Mouse (Mus musculus): ENCODE measurements at regions not wholly inside any gene's neighbourhood (a gene's known extent, or its start where the extent isn't known, plus 50 kb on each side); places are given as distances from the start of the nearest gene placed in this dataset.

GRCm38 (mm10) chr5:29870537-29870936, 134.8 kb upstream of the Gm5129 start:
- WGBS, result 21% methylated on average over 3 of the region's 3 CpGs
- no peak overlapping the region for H3K4me3 ChIP-seq
- no peaks in the 10 kb centered on the region for H3K9me3 ChIP-seq
- H3K27ac ChIP-seq, result no peak overlapping the region
- H3K36me3 ChIP-seq, result no peaks in the 10 kb centered on the region
- no peaks in the 10 kb centered on the region for H3K4me1 ChIP-seq
- no peak for DNase-seq (ENCODE audit: low spot score)
- no peaks in the 10 kb centered on the region for H3K27me3 ChIP-seq (ENCODE audit: insufficient read depth, poor library complexity, severe bottlenecking)

DNA sequence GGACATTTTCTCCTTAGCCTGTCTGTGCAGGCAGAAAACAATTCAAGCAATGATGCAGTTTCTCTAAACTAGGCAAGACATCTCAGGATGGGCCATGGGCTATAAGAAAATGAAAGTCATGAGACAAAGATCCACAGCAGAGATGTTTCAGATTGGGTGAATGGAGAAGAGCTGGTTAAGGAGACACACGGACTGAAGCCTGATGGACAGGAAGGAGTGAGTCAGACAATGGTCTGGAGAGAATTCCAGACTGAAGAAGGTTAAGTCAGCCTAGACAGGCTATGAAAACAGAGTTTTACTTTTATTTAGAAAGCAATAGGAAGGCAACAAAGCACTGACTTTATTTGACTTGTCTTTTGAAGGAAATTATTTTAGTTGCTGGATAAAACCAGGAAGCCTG, 137.5 kb upstream of the Il6 start:
- no peaks in the 10 kb centered on the region for H3K9me3 ChIP-seq
- no peaks in the 10 kb centered on the region for H3K36me3 ChIP-seq
- H3K27ac ChIP-seq, result no peak overlapping the region
- no peak for DNase-seq (ENCODE audit: low spot score)
- no peaks in the 10 kb centered on the region for H3K27me3 ChIP-seq (ENCODE audit: insufficient read depth, poor library complexity, severe bottlenecking)
- H3K4me1 ChIP-seq, result no peaks in the 10 kb centered on the region
- no peak overlapping the region for H3K4me3 ChIP-seq
- WGBS, result 34% methylated on average over 1 of the region's 1 CpGs

- no peak for DNase-seq (ENCODE audit: low spot score)
- H3K4me3 ChIP-seq, result no peak overlapping the region
- H3K4me1 ChIP-seq, result no peaks in the 10 kb centered on the region
- H3K9me3 ChIP-seq, result no peaks in the 10 kb centered on the region
- H3K27me3 ChIP-seq (ENCODE audit: insufficient read depth, poor library complexity, severe bottlenecking), result no peaks in the 10 kb centered on the region
- H3K27ac ChIP-seq, result no peak overlapping the region
- no peaks in the 10 kb centered on the region for H3K36me3 ChIP-seq
- 60% methylated on average over 4 of the region's 4 CpGs for WGBS
Measured at GRCm38 (mm10) chr5:29887267-29887841, 125.6 kb upstream of the Il6 start.

DNA sequence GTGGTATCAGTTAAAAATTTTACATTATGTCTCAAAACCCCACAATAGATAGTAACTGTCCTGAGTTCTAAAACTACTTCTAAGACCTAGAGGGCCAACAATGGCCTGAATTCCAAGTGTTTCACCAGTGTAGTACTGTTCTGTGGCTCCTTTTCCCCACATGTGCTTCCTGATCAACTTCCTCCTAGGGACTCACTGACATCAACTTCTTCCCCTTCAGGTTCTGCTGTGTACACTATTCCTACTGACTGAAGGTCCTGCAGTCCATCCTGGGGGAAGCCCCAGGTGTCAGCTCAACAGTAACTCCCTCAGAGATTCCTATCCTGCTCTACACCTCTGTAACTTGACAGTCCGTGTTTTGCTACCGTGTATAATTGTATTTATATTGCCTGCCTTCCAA, 120.6 kb upstream of the Il6 start:
- 74% methylated on average over 2 of the region's 2 CpGs for WGBS
- Histone ChIP-seq H3K4me3 (no peak overlapping the region), H3K36me3 (no peaks in the 10 kb centered on the region), H3K4me1 (peaks cover 15% of the 10 kb centered on the region), H3K27ac (no peak overlapping the region), H3K27me3 (ENCODE audit: insufficient read depth, poor library complexity, severe bottlenecking) (no peaks in the 10 kb centered on the region), H3K9me3 (no peaks in the 10 kb centered on the region)
- DNase-seq (ENCODE audit: low spot score), result no peak

DNA sequence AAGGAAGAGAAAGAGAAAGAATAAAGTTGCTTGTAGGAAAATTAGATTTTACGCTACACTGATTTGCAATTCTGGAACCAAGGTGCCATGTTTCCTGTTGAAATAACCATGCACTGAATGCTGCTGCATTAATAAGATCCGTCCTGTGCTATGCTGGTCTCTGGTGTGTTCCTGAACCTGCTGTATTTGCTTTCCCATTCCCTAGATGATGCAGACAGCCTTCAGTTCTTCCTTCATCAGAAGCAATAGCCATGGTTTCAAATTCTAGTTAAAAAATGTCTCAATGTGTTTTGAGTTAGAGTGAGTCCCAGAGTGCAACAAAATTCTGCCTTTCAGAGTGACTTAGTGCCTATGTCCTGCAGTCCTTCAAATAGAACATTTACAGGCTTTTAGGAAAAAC, 120.1 kb upstream of the Il6 start:
- WGBS, result 86% methylated on average over 2 of the region's 2 CpGs
- H3K27me3 ChIP-seq (ENCODE audit: insufficient read depth, poor library complexity, severe bottlenecking), result no peaks in the 10 kb centered on the region
- no peaks in the 10 kb centered on the region for H3K36me3 ChIP-seq

DNA sequence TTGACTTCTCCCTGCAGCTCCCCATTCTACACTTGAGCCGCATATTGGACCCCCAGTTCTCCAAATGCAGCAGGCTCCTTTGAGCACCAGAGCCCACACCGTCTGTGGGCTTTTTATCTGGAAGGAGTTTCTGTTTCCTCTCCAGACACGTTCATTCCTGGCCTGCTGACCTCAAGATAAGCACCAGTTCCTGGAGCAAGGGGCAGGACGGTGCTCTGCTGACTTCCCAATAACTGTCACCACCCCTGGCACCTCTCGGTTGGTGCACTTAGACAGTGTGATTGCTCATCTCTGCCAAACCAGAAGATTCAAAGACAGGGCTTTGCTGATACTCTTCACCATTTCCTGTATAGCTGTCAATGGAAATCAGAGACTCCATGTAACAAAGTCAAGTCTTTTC, 119.1 kb upstream of the Il6 start:
- peak; percentile 82 for DNase-seq (ENCODE audit: low spot score)
- Histone ChIP-seq H3K27me3 (ENCODE audit: insufficient read depth, poor library complexity, severe bottlenecking) (no peaks in the 10 kb centered on the region), H3K4me3 (no peak overlapping the region)

More for the DNA sequence above, 120.1 kb upstream of the Il6 start:
- H3K9me3 ChIP-seq, result no peaks in the 10 kb centered on the region
- DNase-seq (ENCODE audit: low spot score), result no peak
- H3K27ac ChIP-seq, result no peak overlapping the region
- H3K4me1 ChIP-seq, result peaks cover 15% of the 10 kb centered on the region
- no peak overlapping the region for H3K4me3 ChIP-seq

GRCm38 (mm10) chr5:29894606-29895595, 118.0 kb upstream of the Il6 start:
- no peaks in the 10 kb centered on the region for H3K36me3 ChIP-seq
- H3K9me3 ChIP-seq, result no peaks in the 10 kb centered on the region
- no peaks in the 10 kb centered on the region for H3K27me3 ChIP-seq (ENCODE audit: insufficient read depth, poor library complexity, severe bottlenecking)
- DNase-seq (ENCODE audit: low spot score), result no peak
- no peak overlapping the region for H3K4me3 ChIP-seq
- 57% methylated on average over 9 of the region's 9 CpGs for WGBS
- H3K4me1 ChIP-seq, result peaks cover 15% of the 10 kb centered on the region
- no peak overlapping the region for H3K27ac ChIP-seq

More for the DNA sequence above, 119.1 kb upstream of the Il6 start:
- 7% methylated on average over 5 of the region's 5 CpGs for WGBS
- Histone ChIP-seq H3K36me3 (no peaks in the 10 kb centered on the region), H3K27ac (no peak overlapping the region), H3K9me3 (no peaks in the 10 kb centered on the region), H3K4me1 (peaks cover 15% of the 10 kb centered on the region)

GRCm38 (mm10) chr5:29897617-29898016, 115.3 kb upstream of the Il6 start:
- Histone ChIP-seq H3K36me3 (no peaks in the 10 kb centered on the region), H3K4me3 (no peak overlapping the region), H3K27ac (no peak overlapping the region), H3K4me1 (peaks cover 15% of the 10 kb centered on the region), H3K9me3 (no peaks in the 10 kb centered on the region), H3K27me3 (ENCODE audit: insufficient read depth, poor library complexity, severe bottlenecking) (no peaks in the 10 kb centered on the region)
- DNase-seq (ENCODE audit: low spot score), result no peak

GRCm38 (mm10) chr5:29901716-29902115, 111.2 kb upstream of the Il6 start:
- Histone ChIP-seq H3K4me3 (no peak overlapping the region), H3K4me1 (no peaks in the 10 kb centered on the region), H3K27me3 (ENCODE audit: insufficient read depth, poor library complexity, severe bottlenecking) (no peaks in the 10 kb centered on the region), H3K27ac (no peak overlapping the region), H3K36me3 (no peaks in the 10 kb centered on the region), H3K9me3 (no peaks in the 10 kb centered on the region)
- WGBS, result 60% methylated on average over 2 of the region's 2 CpGs
- no peak for DNase-seq (ENCODE audit: low spot score)

- H3K27ac ChIP-seq, result no peak overlapping the region
- 80% methylated on average over 2 of the region's 2 CpGs for WGBS
- H3K4me1 ChIP-seq, result no peaks in the 10 kb centered on the region
- peaks cover 2% of the 10 kb centered on the region; the same call in 1 of the 2 replicates for H3K9me3 ChIP-seq
- no peaks in the 10 kb centered on the region for H3K27me3 ChIP-seq (ENCODE audit: insufficient read depth, poor library complexity, severe bottlenecking)
- no peak for DNase-seq (ENCODE audit: low spot score)
- no peaks in the 10 kb centered on the region for H3K36me3 ChIP-seq
- H3K4me3 ChIP-seq, result no peak overlapping the region
Measured at GRCm38 (mm10) chr5:29920295-29920694, 92.6 kb upstream of the Il6 start.

GRCm38 (mm10) chr5:29925527-29925926, 87.4 kb upstream of the Il6 start:
- Histone ChIP-seq H3K4me1 (no peaks in the 10 kb centered on the region), H3K27me3 (ENCODE audit: insufficient read depth, poor library complexity, severe bottlenecking) (no peaks in the 10 kb centered on the region), H3K9me3 (no peaks in the 10 kb centered on the region; the same call in 1 of the 2 replicates), H3K27ac (no peak overlapping the region), H3K4me3 (no peak overlapping the region), H3K36me3 (no peaks in the 10 kb centered on the region)
- DNase-seq (ENCODE audit: low spot score), result no peak
- 74% methylated on average over 2 of the region's 2 CpGs for WGBS

- Histone ChIP-seq H3K9me3 (no peaks in the 10 kb centered on the region), H3K4me3 (no peak overlapping the region), H3K4me1 (no peaks in the 10 kb centered on the region), H3K27ac (no peak overlapping the region), H3K36me3 (no peaks in the 10 kb centered on the region), H3K27me3 (ENCODE audit: insufficient read depth, poor library complexity, severe bottlenecking) (no peaks in the 10 kb centered on the region)
- no peak for DNase-seq (ENCODE audit: low spot score)
- WGBS, result 67% methylated on average over 1 of the region's 1 CpGs
Measured at GRCm38 (mm10) chr5:29927594-29927993, 85.3 kb upstream of the Il6 start.

DNA sequence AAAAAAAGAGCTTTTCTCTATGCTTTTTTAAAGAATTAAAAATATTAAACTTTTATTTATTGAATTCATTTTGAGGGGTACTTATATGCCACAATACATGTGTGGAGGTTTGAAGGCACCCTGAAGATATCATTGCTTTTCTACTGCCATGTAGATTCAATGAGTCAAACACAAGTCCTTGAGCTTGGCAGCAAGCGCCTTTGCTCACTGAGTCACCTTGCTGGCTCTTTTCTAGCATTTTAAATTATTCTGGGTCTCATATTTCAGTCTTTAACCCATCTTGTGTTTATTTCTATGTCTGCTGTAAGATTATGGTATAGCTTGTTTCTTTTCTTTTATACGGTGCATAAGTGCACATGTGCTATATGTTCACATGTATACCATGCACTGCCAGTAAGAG, 83.5 kb upstream of the Il6 start:
- Histone ChIP-seq H3K4me3 (no peak overlapping the region), H3K9me3 (no peaks in the 10 kb centered on the region), H3K4me1 (no peaks in the 10 kb centered on the region), H3K36me3 (no peaks in the 10 kb centered on the region), H3K27me3 (ENCODE audit: insufficient read depth, poor library complexity, severe bottlenecking) (no peaks in the 10 kb centered on the region), H3K27ac (no peak overlapping the region)
- 90% methylated on average over 2 of the region's 2 CpGs for WGBS
- DNase-seq (ENCODE audit: low spot score), result no peak

All from heart, embryonic 10.5 days (tissue).